ENCODE assay signal across 23 mouse cellular contexts in genomic region chr12:79041436-79041835, GRCm38 (mm10). TPM values are rescaled to one million over a fixed set of nuclear protein-coding genes. Genes with fewer than 3 reads are reported as not detected.
DNase-seq lines count a peak whose midpoint lies in the region; ATAC-seq and TF ChIP-seq lines count a peak whose summit lies in the region.
"Had no signal": no experiment of that assay in that cellular context is flagged by ENCODE, and none has a peak within 500 bp of the region (broad histone marks: within the 10 kb centered on the region; RNA-seq: fewer than 3 reads in every experiment).

No protein-coding gene starts in this region.

- no peak overlapping the region for H3K4me2 ChIP-seq in intestine, embryonic 14.5 days (ENCODE audit: low read length)
- H3K4me2 ChIP-seq in myocyte (ENCODE audit: low read depth) = peak overlapping the region; percentile 32
- no peak overlapping the region for H3K4me2 ChIP-seq in forebrain, embryonic 12.5 days
- no peak overlapping the region for H3K4me2 ChIP-seq in forebrain, embryonic 15.5 days (replicated peaks)
- H3K4me2 ChIP-seq: heart, embryonic 15.5 days; liver, embryonic 11.5 days had no signal

- no peaks in the 10 kb centered on the region for H3K4me1 ChIP-seq in intestine, embryonic 14.5 days (replicated peaks; ENCODE audit: control insufficient read depth, insufficient read depth, low read length)
- no peaks in the 10 kb centered on the region for H3K4me1 ChIP-seq in forebrain, embryonic 12.5 days
- H3K4me1 ChIP-seq in forebrain, embryonic 15.5 days = no peaks in the 10 kb centered on the region

- peak; percentile 53 for DNase-seq in urinary bladder, postnatal 14 days (ENCODE audit: low spot score)
- DNase-seq in urinary bladder, adult 2 months (ENCODE audit: low spot score) = no peak
- no peak for DNase-seq in intestine, embryonic 14.5 days (ENCODE audit: low spot score)
- no peak for DNase-seq in heart, adult 11 months
- DNase-seq in liver = no peak
- DNase-seq: adrenal gland, postnatal 36 days; cerebellum, adult 18-20 months; cerebellum, postnatal 25 days; embryo, embryonic 11 days; heart, adult 2 months; heart, postnatal 4 days; kidney, adult 9 months; kidney, postnatal 25 days; layer of hippocampus, adult 9-11 months; midbrain, embryonic 14.5 days; right cerebral cortex, postnatal 25 days had no signal

- 0 out of 2 replicates have a peak, but pooled peaks cover 4% of the 10 kb centered on the region for H3K36me3 ChIP-seq in intestine, embryonic 14.5 days (ENCODE audit: control insufficient read depth, insufficient read depth, low read length)
- no peaks in the 10 kb centered on the region for H3K36me3 ChIP-seq in myocyte (ENCODE audit: control insufficient read depth, insufficient read depth)
- H3K36me3 ChIP-seq in forebrain, embryonic 12.5 days (replicated peaks) = peaks cover 29% of the 10 kb centered on the region
- no peaks in the 10 kb centered on the region for H3K36me3 ChIP-seq in forebrain, embryonic 15.5 days
- H3K36me3 ChIP-seq: heart, embryonic 15.5 days had no signal

- peak overlapping the region; percentile 25; the same call in 1 of the 2 replicates for H3K27ac ChIP-seq in intestine, embryonic 14.5 days (ENCODE audit: low read depth)
- no peak overlapping the region for H3K27ac ChIP-seq in forebrain, embryonic 12.5 days
- no peak overlapping the region for H3K27ac ChIP-seq in forebrain, embryonic 15.5 days (replicated peaks)
- H3K27ac ChIP-seq: heart, adult 2 months; heart, embryonic 15.5 days; limb, embryonic 10.5 days had no signal

- no peak overlapping the region for H3ac ChIP-seq in myocyte (ENCODE audit: control insufficient read depth, insufficient read length)

- peak; percentile 74 for ATAC-seq in intestine, embryonic 14.5 days (replicated peaks; ENCODE audit: low FRiP score, low TSS enrichment, low read depth)
- ATAC-seq in forebrain, embryonic 12.5 days (ENCODE audit: low FRiP score) = no peak
- ATAC-seq in forebrain, embryonic 15.5 days (replicated peaks) = no peak
- ATAC-seq: hindbrain, embryonic 16.5 days had no signal

- no peak overlapping the region for H3K4me3 ChIP-seq in intestine, embryonic 14.5 days (ENCODE audit: low read depth, low read length)
- H3K4me3 ChIP-seq in myocyte = no peak overlapping the region
- H3K4me3 ChIP-seq in forebrain, embryonic 12.5 days (replicated peaks) = no peak overlapping the region
- H3K4me3 ChIP-seq in forebrain, embryonic 15.5 days = no peak overlapping the region
- H3K4me3 ChIP-seq: heart, adult 2 months; heart, embryonic 15.5 days; limb, embryonic 10.5 days had no signal

- H3K9ac ChIP-seq in intestine, embryonic 14.5 days (ENCODE audit: low read length) = no peak overlapping the region
- no peak overlapping the region for H3K9ac ChIP-seq in forebrain, embryonic 12.5 days
- no peak overlapping the region for H3K9ac ChIP-seq in forebrain, embryonic 15.5 days (replicated peaks)
- H3K9ac ChIP-seq: heart, embryonic 15.5 days had no signal

- TF ChIP-seq POLR2A in myocyte (IDR thresholded peaks at IDR 0.05; ENCODE audit: insufficient read length, low read depth) = no peak

- H3K27me3 ChIP-seq in intestine, embryonic 14.5 days (replicated peaks; ENCODE audit: control insufficient read depth, insufficient read depth, low read length) = no peaks in the 10 kb centered on the region
- H3K27me3 ChIP-seq in myocyte (ENCODE audit: control insufficient read depth, insufficient read depth, insufficient read length) = no peaks in the 10 kb centered on the region
- H3K27me3 ChIP-seq in forebrain, embryonic 12.5 days = no peaks in the 10 kb centered on the region
- H3K27me3 ChIP-seq in forebrain, embryonic 15.5 days = no peaks in the 10 kb centered on the region

- H3K79me2 ChIP-seq in myocyte (ENCODE audit: control insufficient read depth, insufficient read depth) = no peaks in the 10 kb centered on the region

- no peaks in the 10 kb centered on the region for H3K9me3 ChIP-seq in intestine, embryonic 14.5 days (ENCODE audit: control insufficient read depth, low read length)
- no peaks in the 10 kb centered on the region for H3K9me3 ChIP-seq in forebrain, embryonic 12.5 days
- no peaks in the 10 kb centered on the region for H3K9me3 ChIP-seq in forebrain, embryonic 15.5 days
- H3K9me3 ChIP-seq: heart, embryonic 15.5 days; limb, embryonic 10.5 days had no signal

TF ChIP-seq in myocyte, 11 proteins besides CTCF, POLR2A, EP300 and RAD21:
- TF ChIP-seq REST (IDR thresholded peaks at IDR 0.05; ENCODE audit: insufficient read depth, insufficient read length) (no peak), MYOG (IDR thresholded peaks at IDR 0.05; ENCODE audit: control insufficient read depth in 1 of 3, insufficient read depth in 1 of 3, insufficient read length in 2 of 3, low read depth in 2 of 3) (no peak), USF1 (IDR thresholded peaks at IDR 0.05; ENCODE audit: low read depth) (no peak)
TF ChIP-seq in myocyte: peak in this region for 0.

RNA-seq across cellular contexts. Expression of gene Plekhh1, which starts 12.5 kb away (rescaled TPM):
- polyA plus RNA-seq in urinary bladder, adult 2 months (2012; rRNA removed) = 20.9 and 22.1 TPM in 2 replicates
- 6.7 and 6.8 TPM in 2 replicates for polyA plus RNA-seq in intestine, embryonic 14.5 days (2014; fragmentation: Nextera tagmentation; extraction: Ambion mirVana)
- 3.5 TPM for polyA plus RNA-seq in myocyte (2012; fragmentation: generic; extraction: Trizol)
- polyA plus RNA-seq in forebrain, embryonic 12.5 days (2016; fragmentation: Nextera tagmentation; extraction: Ambion mirVana) = 5.6 and 6.1 TPM in 2 replicates
- 1.6 and 1.7 TPM in 2 replicates for polyA plus RNA-seq in forebrain, embryonic 15.5 days (2015; fragmentation: Nextera tagmentation; extraction: Ambion mirVana)

RNA-seq across cellular contexts. Expression of gene Tmem229b, which starts 34.0 kb away (rescaled TPM):
- 8.0 and 9.4 TPM in 2 replicates for polyA plus RNA-seq in urinary bladder, adult 2 months (2012; rRNA removed)
- polyA plus RNA-seq in intestine, embryonic 14.5 days (2014; fragmentation: Nextera tagmentation; extraction: Ambion mirVana) = 5.7 and 6.7 TPM in 2 replicates
- 2.9 TPM for polyA plus RNA-seq in myocyte (2012; fragmentation: generic; extraction: Trizol)
- polyA plus RNA-seq in forebrain, embryonic 12.5 days (2016; fragmentation: Nextera tagmentation; extraction: Ambion mirVana) = 16.7 and 18.4 TPM in 2 replicates
- 55.1 and 58.6 TPM in 2 replicates for polyA plus RNA-seq in forebrain, embryonic 15.5 days (2015; fragmentation: Nextera tagmentation; extraction: Ambion mirVana)

RNA-seq across cellular contexts. Expression of gene Pigh, which starts 48.0 kb away (rescaled TPM):
- 36.5 and 47.7 TPM in 2 replicates for polyA plus RNA-seq in urinary bladder, adult 2 months (2012; rRNA removed)
- polyA plus RNA-seq in intestine, embryonic 14.5 days (2014; fragmentation: Nextera tagmentation; extraction: Ambion mirVana) = 27.3 and 33.5 TPM in 2 replicates
- polyA plus RNA-seq in myocyte (2012; fragmentation: generic; extraction: Trizol) = 3.3 TPM
- 28.7 and 29.9 TPM in 2 replicates for polyA plus RNA-seq in forebrain, embryonic 12.5 days (2016; fragmentation: Nextera tagmentation; extraction: Ambion mirVana)
- polyA plus RNA-seq in forebrain, embryonic 15.5 days (2015; fragmentation: Nextera tagmentation; extraction: Ambion mirVana) = 18.5 and 21.6 TPM in 2 replicates
